Mouse (Mus musculus) heart, postnatal 0 days (tissue): ENCODE data around the gene Zfp639. TPM values are rescaled to one million over a fixed set of nuclear protein-coding genes. Genes with fewer than 3 reads are reported as not detected.

Experiments used
- ATAC-seq: fragments of 200-750 bp; cut with Nextera tagmentation; 2 replicates; pipeline ENCODE4 v1.8.0; 2017; ENCODE audit warnings: low read depth, moderate number of reproducible peaks, moderate library complexity; ENCODE audit not compliant: insufficient read depth
- DNase-seq: peaks from one replicate; pipeline ENCODE4 v3.0.0-alpha.2; 2016; ENCODE audit warnings: low spot score
- H3K27ac ChIP-seq: fragments of 300-500 bp; sonication (generic); 2 replicates; pipeline ENCODE4 v1.5.1; 2014; ENCODE audit warnings: low read depth, mild to moderate bottlenecking
- H3K27me3 ChIP-seq: fragments of 300-500 bp; sonication (generic); 2 replicates; pipeline ENCODE4 v1.6.1; 2014; ENCODE audit warnings: low read length, mixed read lengths; ENCODE audit not compliant: control insufficient read depth, insufficient read depth
- H3K36me3 ChIP-seq: fragments of 300-500 bp; sonication (generic); replicated peaks from 2 replicates; pipeline ENCODE4 v1.6.1; 2014; ENCODE audit warnings: low read length, mixed read lengths; ENCODE audit not compliant: control insufficient read depth, insufficient read depth
- H3K4me1 ChIP-seq: fragments of 300-500 bp; sonication (generic); 2 replicates; pipeline ENCODE4 v1.6.1; 2014; ENCODE audit warnings: antibody characterized with exemption; ENCODE audit not compliant: control insufficient read depth, insufficient read depth
- H3K4me2 ChIP-seq: fragments of 300-500 bp; sonication (generic); 2 replicates; pipeline ENCODE4 v1.6.1; 2014; ENCODE audit warnings: low read depth, mild to moderate bottlenecking, low read length, moderate library complexity
- H3K4me3 ChIP-seq: fragments of 300-500 bp; sonication (generic); 2 replicates; pipeline ENCODE4 v1.5.1; 2014; ENCODE audit warnings: low read depth, low read length
- H3K9ac ChIP-seq: fragments of 300-500 bp; sonication (generic); replicated peaks from 2 replicates; pipeline ENCODE4 v1.6.1; 2014; ENCODE audit warnings: low read depth, low read length, mixed read lengths
- H3K9me3 ChIP-seq: fragments of 300-500 bp; sonication (generic); replicated peaks from 2 replicates; pipeline ENCODE4 v1.6.1; 2016; ENCODE audit warnings: low read length; ENCODE audit not compliant: control insufficient read depth
- CTCF ChIP-seq: IDR thresholded peaks from 2 replicates; pipeline ENCODE4 v1.5.1; 2016; ENCODE audit warnings: antibody characterized with exemption, control low read depth, low read depth
- EP300 ChIP-seq: IDR thresholded peaks from 2 replicates; pipeline ENCODE4 v1.6.1; 2016; ENCODE audit warnings: antibody characterized with exemption, low read depth
- WGBS: fragments of 180-500 bp; shearing (Covaris S2); extraction: QIAGEN DNeasy Blood & Tissue Kit; methylation state at CpG from one replicate; pipeline ENCODE4 v1.1.7; 2014; 5-methylcytosine and 5-hydroxymethylcytosine counted together
- polyA plus RNA-seq: library from polyadenylated mRNA; unstranded; fragments of >200 nt; fragmentation: Nextera tagmentation; extraction: Ambion mirVana; gene quantifications from 2 replicates; pipeline ENCODE4 v1.2.1, GENCODE M21; 2015
- total RNA-seq: library from RNA; depleted of rRNA; stranded (reverse); fragments of >200 nt; gene quantifications from 2 replicates; pipeline ENCODE4 v1.2.3, GENCODE M21; 2014; ENCODE audit warnings: low replicate concordance

Zfp639 gene
- total and polyA plus RNA-seq, 2 experiments from 2014 or later: 26.6 to 60.6 TPM

DNA sequence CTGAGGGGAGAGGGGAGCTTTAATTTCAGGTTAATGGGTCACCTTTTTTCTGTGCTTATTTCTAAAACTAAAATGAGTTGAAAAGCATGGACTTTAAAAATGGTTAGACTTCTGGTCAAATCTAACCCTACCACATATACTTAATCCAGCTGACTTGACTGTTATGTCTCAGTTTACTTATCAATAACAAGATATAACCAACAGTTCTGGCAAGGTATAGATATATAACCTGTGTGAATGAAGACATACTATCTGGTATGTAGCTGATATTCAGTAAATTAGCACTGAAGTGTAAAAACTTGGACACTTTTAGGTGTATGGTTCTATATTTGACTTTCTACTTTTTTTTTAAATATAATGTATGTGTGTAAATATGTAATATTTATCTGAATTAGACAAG is 3.5 kb downstream of the Zfp639 start:
- no peak for TF ChIP-seq CTCF
- no peak for TF ChIP-seq EP300
- no peak overlapping the region for H3K27ac ChIP-seq

DNA sequence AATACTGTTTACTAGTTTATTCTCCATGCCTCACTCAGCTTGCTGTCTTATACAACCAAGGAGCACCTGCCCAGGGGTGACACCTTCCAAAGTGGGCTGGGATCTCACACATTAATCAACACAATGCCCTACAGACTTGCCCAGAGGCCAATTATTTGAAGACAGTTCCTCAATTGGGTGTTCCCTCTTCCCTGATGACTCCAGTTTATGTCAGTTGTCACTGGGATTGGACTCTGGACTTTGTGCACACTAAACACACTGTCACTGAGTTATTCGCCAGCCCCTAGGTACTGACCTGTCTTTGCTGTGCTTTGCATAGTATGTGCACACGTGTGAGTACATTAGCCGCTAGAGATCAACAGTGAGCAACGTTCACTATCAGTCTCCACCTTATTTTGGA is 17.1 kb downstream of the Zfp639 start:
- DNase-seq (no peak), ATAC-seq (no peak)
- TF ChIP-seq CTCF: no peak
- TF ChIP-seq EP300: no peak
- no peaks in the 10 kb centered on the region for H3K9me3 ChIP-seq
- H3K27me3 ChIP-seq: no peaks in the 10 kb centered on the region
- no peak overlapping the region for H3K9ac ChIP-seq
- H3K4me3 ChIP-seq: no peak overlapping the region
- H3K4me1 ChIP-seq: peaks cover 3% of the 10 kb centered on the region; the same call in 1 of the 2 replicates
- WGBS: 87% methylated on average over 4 of the region's 4 CpGs
- H3K27ac ChIP-seq: no peak overlapping the region
- peaks cover 16% of the 10 kb centered on the region for H3K36me3 ChIP-seq
- no peak overlapping the region for H3K4me2 ChIP-seq

More for the DNA sequence above, 3.5 kb downstream of the Zfp639 start:
- no peaks in the 10 kb centered on the region for H3K9me3 ChIP-seq
- no peaks in the 10 kb centered on the region for H3K27me3 ChIP-seq
- no peak overlapping the region for H3K4me3 ChIP-seq
- DNase-seq: no peak
- H3K9ac ChIP-seq: no peak overlapping the region
- no peak for ATAC-seq
- peaks cover 14% of the 10 kb centered on the region for H3K4me1 ChIP-seq
- H3K4me2 ChIP-seq: no peak overlapping the region
- peaks cover 38% of the 10 kb centered on the region for H3K36me3 ChIP-seq

DNA sequence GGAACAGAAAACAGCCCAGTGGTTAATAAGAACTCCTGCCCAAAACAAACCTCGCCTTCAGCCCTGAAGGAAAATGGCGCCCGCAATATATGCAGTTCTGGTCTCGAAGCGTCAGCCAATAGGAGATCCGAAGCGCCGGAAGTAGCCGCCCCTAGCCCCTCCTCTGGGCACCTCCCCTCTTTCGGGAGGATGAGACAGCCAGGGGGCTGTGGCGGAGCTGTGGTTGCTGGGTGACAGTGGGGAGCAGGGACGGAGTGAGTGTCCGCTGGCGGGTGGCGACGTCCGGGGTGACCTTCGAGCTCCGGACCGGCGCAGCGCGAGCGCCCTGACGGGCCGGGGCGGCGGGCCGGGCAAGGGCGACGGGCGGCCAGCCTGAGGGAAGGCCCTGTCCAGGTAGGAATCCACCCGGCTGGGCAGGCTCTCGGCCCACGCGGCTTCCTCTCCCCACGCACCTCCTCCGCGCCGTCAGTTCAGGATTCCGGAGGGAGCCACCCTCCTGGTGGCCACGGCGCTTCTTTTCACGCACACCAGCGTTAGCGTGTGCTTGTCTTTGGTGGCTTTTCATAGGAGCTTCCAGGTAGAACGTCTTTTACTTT is 19.3 kb downstream of the Zfp639 start, which contains the start of gene Mfn1:
TSS of gene Mfn1 (plus strand) at position 163 of the 596 bp plus-strand sequence.
- peak within 1 kb of the TSS; percentile 85 for H3K4me3 ChIP-seq

DNA sequence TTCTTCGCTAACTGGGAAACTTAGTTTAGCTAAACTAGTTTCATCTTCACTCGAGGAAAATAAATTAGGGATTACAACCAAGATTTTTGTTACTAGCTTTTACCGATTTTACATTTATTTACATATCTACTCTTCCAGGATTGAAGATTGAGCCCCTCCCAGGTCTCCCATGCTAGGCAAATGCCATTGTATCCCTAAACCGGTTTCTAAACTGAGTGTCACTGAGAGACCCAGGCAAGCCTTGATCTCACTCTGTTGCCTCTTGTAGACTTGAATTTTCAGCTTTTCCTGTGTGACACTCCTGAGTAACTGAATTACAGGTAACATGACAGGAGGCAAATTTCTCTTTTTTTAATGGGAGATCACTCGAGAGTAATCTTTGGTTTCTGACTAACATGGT is 20.0 kb downstream of the Zfp639 start:
- TF ChIP-seq CTCF (no peak), EP300 (no peak)
- ATAC-seq: no peak
- WGBS: 8% methylated on average over 5 of the region's 5 CpGs
- H3K9me3 ChIP-seq: no peaks in the 10 kb centered on the region
- H3K27me3 ChIP-seq: no peaks in the 10 kb centered on the region
- peak overlapping the region; percentile 85 for H3K4me3 ChIP-seq
- H3K4me2 ChIP-seq: peak overlapping the region; percentile 70
- peaks cover 23% of the 10 kb centered on the region for H3K36me3 ChIP-seq
- peaks cover 3% of the 10 kb centered on the region; the same call in 1 of the 2 replicates for H3K4me1 ChIP-seq
- H3K27ac ChIP-seq: peak overlapping the region; percentile 94
- peak overlapping the region; percentile 80 for H3K9ac ChIP-seq
- no peak for DNase-seq

More for the DNA sequence above, 19.3 kb downstream of the Zfp639 start, which contains the start of gene Mfn1:
- Histone ChIP-seq H3K27ac (peak within 1 kb of the TSS; percentile 94), H3K9ac (peak within 1 kb of the TSS; percentile 80), H3K9me3 (no peaks in the 10 kb centered on the region), H3K4me1 (peaks cover 3% of the 10 kb centered on the region; the same call in 1 of the 2 replicates), H3K27me3 (no peaks in the 10 kb centered on the region), H3K36me3 (peaks cover 17% of the 10 kb centered on the region), H3K4me2 (peak within 1 kb of the TSS; percentile 70)
- TF ChIP-seq EP300: 0 out of 2 replicates have a peak, but pooled peaks have one; percentile 52
- TF ChIP-seq CTCF: peak; percentile 15; the same call in 1 of the 2 replicates
- WGBS: under 1% methylated on average over 45 of the region's 47 CpGs
- peak; percentile 93 for DNase-seq
- ATAC-seq: peak; percentile 99

DNA sequence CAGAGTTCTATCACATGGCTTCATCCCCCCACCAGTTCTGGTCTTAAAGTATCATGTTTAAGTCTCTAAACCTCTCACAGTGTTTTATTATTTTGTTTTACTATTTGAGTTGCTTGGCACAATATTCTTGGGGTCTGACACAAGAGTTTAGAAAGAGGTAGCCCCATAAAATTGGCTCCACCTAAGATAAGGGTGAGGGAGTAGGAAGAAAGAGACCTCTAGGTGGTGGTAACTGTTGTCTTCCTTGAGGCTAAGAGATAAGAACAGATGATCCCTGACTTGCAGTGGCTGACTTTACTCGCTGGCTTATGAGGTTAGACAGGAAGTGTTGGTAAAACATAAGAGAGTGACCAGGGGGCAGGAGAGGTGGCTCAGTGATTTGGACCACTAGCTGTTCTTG is 25.6 kb downstream of the Zfp639 start:
- TF ChIP-seq CTCF (no peak), EP300 (no peak)
- Histone ChIP-seq H3K4me3 (no peak overlapping the region), H3K27ac (no peak overlapping the region), H3K9me3 (no peaks in the 10 kb centered on the region), H3K4me1 (peaks cover 13% of the 10 kb centered on the region), H3K27me3 (no peaks in the 10 kb centered on the region), H3K9ac (no peak overlapping the region), H3K36me3 (peaks cover 54% of the 10 kb centered on the region), H3K4me2 (no peak overlapping the region)
- 30% methylated on average over 1 of the region's 1 CpGs for WGBS
- ATAC-seq (no peak), DNase-seq (no peak)
